In genomic region chr9:57261516-57261912, GRCm38 (mm10) we compare ENCODE assay signal across 8 mouse cellular contexts. TPM values are rescaled to one million over a fixed set of nuclear protein-coding genes. Genes with fewer than 3 reads are reported as not detected.
DNase-seq lines count a peak whose midpoint lies in the region; ATAC-seq and TF ChIP-seq lines count a peak whose summit lies in the region.

No protein-coding gene starts in this region.

- peak; percentile 51 to 70 for DNase-seq in monocyte, adult 2 months (ENCODE audit: low read depth in 1 of 2, low spot score in 2 of 2)
- peak; percentile 40 for DNase-seq in neural tube, embryonic 11.5 days (ENCODE audit: low spot score)

- WGBS in heart, embryonic 12.5 days: under 1% methylated on average over 26 of the region's 26 CpGs
- under 1% methylated on average over 26 of the region's 26 CpGs for WGBS in kidney, embryonic 15.5 days
- WGBS in liver, embryonic 15.5 days (ENCODE audit: insufficient replicate concordance): under 1% methylated on average over 26 of the region's 26 CpGs
- WGBS in neural tube, embryonic 11.5 days: under 1% methylated on average over 26 of the region's 26 CpGs

- H3K27me3 ChIP-seq in heart, embryonic 12.5 days (replicated peaks): no peaks in the 10 kb centered on the region
- H3K27me3 ChIP-seq in kidney, embryonic 15.5 days: peaks cover 13% of the 10 kb centered on the region; the same call in 1 of the 2 replicates
- peaks cover 9% of the 10 kb centered on the region for H3K27me3 ChIP-seq in liver, embryonic 15.5 days
- H3K27me3 ChIP-seq in neural tube, embryonic 11.5 days (ENCODE audit: control insufficient read depth, insufficient read depth, low read length): no peaks in the 10 kb centered on the region
- no peaks in the 10 kb centered on the region for H3K27me3 ChIP-seq in testis, adult 2 months (ENCODE audit: control insufficient read depth, insufficient read depth, low read length)

- no peak for TF ChIP-seq POLR2A in embryonic fibroblast, embryonic 13.5 days (IDR thresholded peaks at IDR 0.05; ENCODE audit: low read depth, low read length)
- no peak; the same call in 1 of the 2 replicates for TF ChIP-seq POLR2A in testis, adult 2 months (IDR thresholded peaks at IDR 0.05; ENCODE audit: control insufficient read depth, low read depth, low read length)

- no peak for ATAC-seq in monocyte, adult 5-6 weeks (replicated peaks; ENCODE audit: insufficient number of reproducible peaks, low FRiP score, low TSS enrichment, poor library complexity, severe bottlenecking)
- ATAC-seq in heart, embryonic 12.5 days (ENCODE audit: insufficient number of reproducible peaks, low FRiP score): peak; percentile 16; the same call in 1 of the 2 replicates
- peak; percentile 20; the same call in 1 of the 2 replicates for ATAC-seq in kidney, embryonic 15.5 days (replicated peaks; ENCODE audit: low FRiP score)
- peak; percentile 17 for ATAC-seq in liver, embryonic 15.5 days (ENCODE audit: insufficient read depth)
- ATAC-seq in neural tube, embryonic 11.5 days (ENCODE audit: insufficient read depth, low FRiP score, low TSS enrichment): peak; percentile 17; the same call in 1 of the 2 replicates

- TF ChIP-seq CTCF in embryonic fibroblast, embryonic 13.5 days (IDR thresholded peaks at IDR 0.05; ENCODE audit: borderline replicate concordance, insufficient read depth, low read length): no peak
- no peak for TF ChIP-seq CTCF in testis, adult 2 months (IDR thresholded peaks at IDR 0.05; ENCODE audit: control insufficient read depth, insufficient read depth, insufficient replicate concordance, low read depth, low read length)

- H3K4me1 ChIP-seq in embryonic fibroblast, embryonic 13.5 days (ENCODE audit: control insufficient read depth, insufficient read depth, low read length): peaks cover 4% of the 10 kb centered on the region; the same call in 1 of the 2 replicates
- peaks cover 36% of the 10 kb centered on the region for H3K4me1 ChIP-seq in heart, embryonic 12.5 days (replicated peaks)
- H3K4me1 ChIP-seq in kidney, embryonic 15.5 days: peaks cover 38% of the 10 kb centered on the region
- H3K4me1 ChIP-seq in liver, embryonic 15.5 days (replicated peaks): peaks cover 52% of the 10 kb centered on the region
- H3K4me1 ChIP-seq in neural tube, embryonic 11.5 days (ENCODE audit: control insufficient read depth, insufficient read depth, low read length): peaks cover 11% of the 10 kb centered on the region
- peaks cover 6% of the 10 kb centered on the region for H3K4me1 ChIP-seq in testis, adult 2 months (ENCODE audit: control insufficient read depth, insufficient read depth, low read length)

- peak overlapping the region; percentile 95 for H3K9ac ChIP-seq in heart, embryonic 12.5 days
- H3K9ac ChIP-seq in kidney, embryonic 15.5 days: peak overlapping the region; percentile 80
- peak overlapping the region; percentile 98 for H3K9ac ChIP-seq in liver, embryonic 15.5 days
- H3K9ac ChIP-seq in neural tube, embryonic 11.5 days (ENCODE audit: low read length): peak overlapping the region; percentile 81

- peaks cover 25% of the 10 kb centered on the region for H3K36me3 ChIP-seq in heart, embryonic 12.5 days
- peaks cover 25% of the 10 kb centered on the region for H3K36me3 ChIP-seq in kidney, embryonic 15.5 days
- peaks cover 30% of the 10 kb centered on the region for H3K36me3 ChIP-seq in liver, embryonic 15.5 days (replicated peaks)
- H3K36me3 ChIP-seq in neural tube, embryonic 11.5 days (ENCODE audit: control insufficient read depth, insufficient read depth, low read length): 0 out of 2 replicates have a peak, but pooled peaks cover 3% of the 10 kb centered on the region
- no peaks in the 10 kb centered on the region; the same call in 1 of the 2 replicates for H3K36me3 ChIP-seq in testis, adult 2 months (ENCODE audit: control insufficient read depth, insufficient read depth, low read length)

- peak overlapping the region; percentile 64 for H3K27ac ChIP-seq in embryonic fibroblast, embryonic 13.5 days (ENCODE audit: insufficient read depth, low read length)
- H3K27ac ChIP-seq in heart, embryonic 12.5 days (ENCODE audit: poor library complexity, severe bottlenecking): peak overlapping the region; percentile 71; the same call in 1 of the 2 replicates
- peak overlapping the region; percentile 83 for H3K27ac ChIP-seq in kidney, embryonic 15.5 days
- H3K27ac ChIP-seq in liver, embryonic 15.5 days (replicated peaks): peak overlapping the region; percentile 86
- H3K27ac ChIP-seq in neural tube, embryonic 11.5 days (ENCODE audit: low read depth, low read length): no peak overlapping the region
- H3K27ac ChIP-seq in testis, adult 2 months (ENCODE audit: control insufficient read depth, insufficient read depth, low read depth, low read length): peak overlapping the region; percentile 95

- peak overlapping the region; percentile 85 for H3K4me3 ChIP-seq in embryonic fibroblast, embryonic 13.5 days (ENCODE audit: insufficient read depth, low read length)
- H3K4me3 ChIP-seq in heart, embryonic 12.5 days: peak overlapping the region; percentile 79
- peak overlapping the region; percentile 68 for H3K4me3 ChIP-seq in kidney, embryonic 15.5 days (replicated peaks)
- H3K4me3 ChIP-seq in liver, embryonic 15.5 days (replicated peaks): peak overlapping the region; percentile 96
- H3K4me3 ChIP-seq in neural tube, embryonic 11.5 days (ENCODE audit: low read depth, low read length): peak overlapping the region; percentile 60
- peak overlapping the region; percentile 92 for H3K4me3 ChIP-seq in testis, adult 2 months (ENCODE audit: control insufficient read depth, low read depth, low read length)

- peak overlapping the region; percentile 91 for H3K4me2 ChIP-seq in heart, embryonic 12.5 days
- peak overlapping the region; percentile 92 for H3K4me2 ChIP-seq in kidney, embryonic 15.5 days
- peak overlapping the region; percentile 91 for H3K4me2 ChIP-seq in liver, embryonic 15.5 days
- H3K4me2 ChIP-seq in neural tube, embryonic 11.5 days (ENCODE audit: low read depth): peak overlapping the region; percentile 84

- H3K9me3 ChIP-seq in heart, embryonic 12.5 days (replicated peaks): no peaks in the 10 kb centered on the region
- H3K9me3 ChIP-seq in kidney, embryonic 15.5 days (replicated peaks): no peaks in the 10 kb centered on the region
- no peaks in the 10 kb centered on the region for H3K9me3 ChIP-seq in liver, embryonic 15.5 days (replicated peaks)
- H3K9me3 ChIP-seq in neural tube, embryonic 11.5 days (ENCODE audit: control insufficient read depth, low read length): no peaks in the 10 kb centered on the region

RNA-seq across cellular contexts. Expression of gene 1700017B05Rik, which starts 0.9 kb away (rescaled TPM):
- 11.4 to 26.8 TPM (median 12.9 TPM) in 3 replicates for total RNA-seq in monocyte, adult 5-6 weeks (2017)
- polyA plus RNA-seq in embryonic fibroblast, embryonic 13.5 days (2011; ENCODE audit: insufficient read length, low read depth, missing spikeins): 30.6 and 36.6 TPM in 2 replicates
- 17.4 and 17.9 TPM in 2 replicates for polyA plus RNA-seq in heart, embryonic 12.5 days (2016; fragmentation: Nextera tagmentation; extraction: Ambion mirVana)
- polyA plus RNA-seq in kidney, embryonic 15.5 days (2015; fragmentation: Nextera tagmentation; extraction: Ambion mirVana): 22.0 and 24.6 TPM in 2 replicates
- polyA plus RNA-seq in liver, embryonic 15.5 days (2015; fragmentation: Nextera tagmentation; extraction: Ambion mirVana): 15.4 and 17.0 TPM in 2 replicates
- 11.3 and 11.6 TPM in 2 replicates for polyA plus RNA-seq in neural tube, embryonic 11.5 days (2014; fragmentation: Nextera tagmentation; extraction: Ambion mirVana)
- polyA plus RNA-seq in testis, adult 2 months (2012; rRNA removed): 87.2 and 99.0 TPM in 2 replicates

RNA-seq across cellular contexts. Expression of gene Trcg1, which starts 25.2 kb away (rescaled TPM):
- not detected in 3 replicates for total RNA-seq in monocyte, adult 5-6 weeks (2017)
- not detected in 2 replicates for polyA plus RNA-seq in embryonic fibroblast, embryonic 13.5 days (2011; ENCODE audit: insufficient read length, low read depth, missing spikeins)
- not detected in 2 replicates for polyA plus RNA-seq in heart, embryonic 12.5 days (2016; fragmentation: Nextera tagmentation; extraction: Ambion mirVana)
- polyA plus RNA-seq in kidney, embryonic 15.5 days (2015; fragmentation: Nextera tagmentation; extraction: Ambion mirVana): not detected in 2 replicates
- not detected in 2 replicates for polyA plus RNA-seq in liver, embryonic 15.5 days (2015; fragmentation: Nextera tagmentation; extraction: Ambion mirVana)
- polyA plus RNA-seq in neural tube, embryonic 11.5 days (2014; fragmentation: Nextera tagmentation; extraction: Ambion mirVana): not detected in 2 replicates
- 0.11 and 0.20 TPM in 2 replicates for polyA plus RNA-seq in testis, adult 2 months (2012; rRNA removed)
